Mouse (Mus musculus) lung, postnatal 0 days (tissue): Measurements from ENCODE around the gene Gm20388.

Experiments used
- CTCF ChIP-seq: IDR thresholded peaks from 2 replicates; pipeline ENCODE4 v1.5.1; 2016; ENCODE audit warnings: antibody characterized with exemption, mild to moderate bottlenecking
- EP300 ChIP-seq: IDR thresholded peaks from 2 replicates; pipeline ENCODE4 v1.6.1; 2016; ENCODE audit warnings: antibody characterized with exemption, mild to moderate bottlenecking, control low read depth

GRCm38 (mm10) chr8:120532517-120533215 lies 622.0 kb downstream of the Gm20388 start:
- no peak for TF ChIP-seq CTCF
- no peak for TF ChIP-seq EP300
